ENCODE assay signal across 22 mouse cellular contexts in genomic region chr16:41747874-41748273, GRCm38 (mm10).
"Had no signal": no experiment of that assay in that cellular context is flagged by ENCODE, and none has a peak within 500 bp of the region (broad histone marks: within the 10 kb centered on the region; RNA-seq: fewer than 3 reads in every experiment).

No protein-coding gene starts in this region.

- H3K9me3 ChIP-seq: limb, embryonic 10.5 days; limb, embryonic 13.5 days; liver, embryonic 12.5 days; liver, embryonic 15.5 days; lung, embryonic 15.5 days; midbrain, embryonic 10.5 days; midbrain, embryonic 13.5 days; stomach, embryonic 15.5 days had no signal

- H3K4me1 ChIP-seq: liver, embryonic 12.5 days; liver, embryonic 15.5 days; lung, embryonic 15.5 days; megakaryocyte, embryonic 14.5 days; midbrain, embryonic 10.5 days; midbrain, embryonic 13.5 days; stomach, embryonic 15.5 days had no signal

- ATAC-seq: liver, embryonic 12.5 days; midbrain, embryonic 13.5 days; midbrain, embryonic 16.5 days had no signal

- H3K36me3 ChIP-seq: limb, embryonic 10.5 days; limb, embryonic 13.5 days; liver, embryonic 12.5 days; liver, embryonic 15.5 days; lung, embryonic 15.5 days; midbrain, embryonic 10.5 days; midbrain, embryonic 13.5 days; stomach, embryonic 15.5 days had no signal

- H3K4me2 ChIP-seq: limb, embryonic 13.5 days; liver, embryonic 12.5 days; liver, embryonic 15.5 days; lung, embryonic 15.5 days; midbrain, embryonic 13.5 days; stomach, embryonic 15.5 days had no signal

- H3K4me3 ChIP-seq: layer of hippocampus, adult 2 months; limb, embryonic 10.5 days; limb, embryonic 13.5 days; liver, embryonic 12.5 days; liver, embryonic 15.5 days; lung, embryonic 15.5 days; megakaryocyte, embryonic 14.5 days; midbrain, embryonic 10.5 days; midbrain, embryonic 13.5 days; myocyte; stomach, embryonic 15.5 days had no signal

- DNase-seq: kidney, postnatal 25 days; layer of hippocampus, adult 9-11 months; liver; lung, adult 18-20 months; lung, postnatal 10 days; lung, postnatal 36 days; right cerebral cortex, postnatal 25 days; spleen, adult 18-20 months; thymus, postnatal 25 days had no signal

- H3K27me3 ChIP-seq: limb, embryonic 13.5 days; liver, embryonic 12.5 days; liver, embryonic 15.5 days; lung, embryonic 15.5 days; megakaryocyte, embryonic 14.5 days; midbrain, embryonic 13.5 days; stomach, embryonic 15.5 days had no signal

- H3K27ac ChIP-seq: kidney, postnatal 0 days; limb, embryonic 10.5 days; limb, embryonic 13.5 days; liver, embryonic 12.5 days; liver, embryonic 15.5 days; lung, embryonic 15.5 days; midbrain, embryonic 10.5 days; midbrain, embryonic 13.5 days; stomach, embryonic 15.5 days had no signal

- H3K9ac ChIP-seq: limb, embryonic 13.5 days; liver, embryonic 12.5 days; liver, embryonic 15.5 days; lung, embryonic 15.5 days; midbrain, embryonic 13.5 days; stomach, embryonic 15.5 days had no signal
